Mouse (Mus musculus) neural tube, embryonic 13.5 days (tissue): ENCODE data around the gene Cabp7. TPM values are rescaled to one million over a fixed set of nuclear protein-coding genes. Genes with fewer than 3 reads are reported as not detected.

Experiments
- ATAC-seq: fragments of 200-750 bp; cut with Nextera tagmentation; 2 replicates; pipeline ENCODE4 v1.8.0; 2017; ENCODE audit warnings: low read depth, mild to moderate bottlenecking, moderate TSS enrichment, moderate library complexity
- H3K27ac ChIP-seq: fragments of 300-500 bp; sonication (generic); replicated peaks from 2 replicates; pipeline ENCODE4 v1.5.1; 2015; ENCODE audit warnings: moderate library complexity, mild to moderate bottlenecking, inconsistent platforms
- H3K27me3 ChIP-seq: fragments of 300-500 bp; sonication (generic); 2 replicates; pipeline ENCODE4 v1.6.1; 2015; ENCODE audit warnings: mild to moderate bottlenecking, inconsistent platforms
- H3K36me3 ChIP-seq: fragments of 300-500 bp; sonication (generic); 2 replicates; pipeline ENCODE4 v1.6.1; 2015; ENCODE audit warnings: mild to moderate bottlenecking, inconsistent platforms
- H3K4me1 ChIP-seq: fragments of 300-500 bp; sonication (generic); replicated peaks from 2 replicates; pipeline ENCODE4 v1.6.1; 2015; ENCODE audit warnings: inconsistent platforms
- H3K4me2 ChIP-seq: fragments of 300-500 bp; sonication (generic); 2 replicates; pipeline ENCODE4 v1.6.1; 2015; ENCODE audit warnings: inconsistent platforms, mild to moderate bottlenecking, moderate library complexity
- H3K4me3 ChIP-seq: fragments of 300-500 bp; sonication (generic); 2 replicates; pipeline ENCODE4 v1.5.1; 2015; ENCODE audit warnings: mild to moderate bottlenecking, inconsistent platforms
- H3K9ac ChIP-seq: fragments of 300-500 bp; sonication (generic); 2 replicates; pipeline ENCODE4 v1.6.1; 2015; ENCODE audit warnings: moderate library complexity, mild to moderate bottlenecking, inconsistent platforms
- H3K9me3 ChIP-seq: fragments of 300-500 bp; sonication (generic); 2 replicates; pipeline ENCODE4 v1.6.1; 2016; ENCODE audit warnings: inconsistent platforms
- WGBS: fragments of 180-500 bp; shearing (Covaris S2); methylation state at CpG from one replicate; pipeline ENCODE4 v1.1.7; 2015; 5-methylcytosine and 5-hydroxymethylcytosine counted together
- polyA plus RNA-seq: library from polyadenylated mRNA; unstranded; fragments of >200 nt; fragmentation: Nextera tagmentation; extraction: Ambion mirVana; gene quantifications from 2 replicates; pipeline ENCODE4 v1.2.1, GENCODE M21; 2015

Gene Cabp7
- 2.7 and 3.3 TPM in 2 replicates for polyA plus RNA-seq

DNA sequence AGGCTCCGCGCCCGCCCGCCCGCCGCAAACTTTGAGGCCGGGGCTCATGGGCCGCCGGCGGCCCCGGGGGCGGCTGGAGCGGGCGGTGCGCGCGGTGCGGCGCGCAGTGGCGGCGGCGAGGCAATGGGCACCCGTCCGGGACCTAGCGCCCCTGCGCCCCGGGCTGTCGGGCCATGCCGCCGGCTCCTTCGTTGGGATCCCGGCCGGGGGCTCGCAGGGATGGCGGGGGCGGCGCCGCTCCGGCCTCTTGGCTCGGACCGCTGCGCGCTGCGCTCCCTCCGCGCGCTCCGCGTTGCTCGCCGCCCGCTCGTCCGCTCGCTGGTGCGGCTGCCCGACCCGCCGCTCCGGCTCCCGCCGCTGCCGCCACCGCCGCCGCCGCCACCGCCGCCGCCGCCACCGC, at the start of gene Cabp7:
TSS of gene Cabp7 (minus strand) at position 46 of the 400 bp plus-strand sequence.
- H3K36me3 ChIP-seq: no peaks in the 10 kb centered on the region
- H3K4me3 ChIP-seq: peak within 1 kb of the TSS; percentile 67
- peak within 1 kb of the TSS; percentile 99 for H3K4me2 ChIP-seq
- peak within 1 kb of the TSS; percentile 42 for H3K27ac ChIP-seq
- H3K27me3 ChIP-seq: peaks cover 90% of the 10 kb centered on the region
- peaks cover 54% of the 10 kb centered on the region for H3K4me1 ChIP-seq
- H3K9me3 ChIP-seq: no peaks in the 10 kb centered on the region
- H3K9ac ChIP-seq: peak within 1 kb of the TSS; percentile 81
- 0% methylated on average over 17 of the region's 73 CpGs for WGBS
- ATAC-seq: peak; percentile 1; the same call in 1 of the 2 replicates

DNA sequence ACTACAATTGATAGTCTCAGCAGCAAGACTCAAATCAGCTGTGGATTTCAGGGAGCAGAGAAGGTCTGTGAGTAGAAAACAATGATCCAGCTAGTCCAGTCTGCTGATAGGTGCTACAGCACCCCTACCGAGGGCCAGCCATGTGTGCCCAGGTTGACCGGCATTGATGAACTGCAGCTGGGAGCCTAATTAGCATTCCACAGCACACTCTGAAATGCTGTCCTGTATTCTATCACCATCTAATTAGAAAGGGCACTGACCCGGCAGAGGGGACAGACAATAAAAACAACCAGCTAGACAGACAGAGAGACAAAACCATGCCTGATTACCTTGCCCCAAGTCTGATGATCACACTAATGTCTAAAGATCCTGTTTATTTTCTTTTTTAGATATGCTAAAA, 46.4 kb upstream of the Cabp7 start:
- ATAC-seq: no peak

DNA sequence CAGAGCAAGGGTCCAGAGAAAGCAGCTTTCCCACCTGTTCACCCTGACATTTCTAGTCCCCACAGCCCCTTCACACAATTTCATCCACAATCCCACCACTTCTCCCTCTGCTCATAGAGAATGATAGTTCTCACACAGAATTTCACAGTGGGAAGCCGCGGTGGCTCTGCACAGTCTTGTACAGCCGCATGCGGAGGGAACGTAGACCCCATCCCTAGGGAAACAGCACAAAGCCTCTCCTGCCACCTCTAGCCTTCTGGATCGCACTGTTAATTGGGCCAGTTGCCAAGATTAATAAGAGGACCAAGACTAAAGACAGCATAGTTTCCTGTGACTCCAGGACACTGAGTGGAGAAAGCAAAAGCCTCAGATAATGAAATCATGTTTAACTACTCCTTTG, 45.0 kb upstream of the Cabp7 start:
- H3K27ac ChIP-seq: no peak overlapping the region
- H3K36me3 ChIP-seq: peaks cover 48% of the 10 kb centered on the region
- ATAC-seq: no peak
- peaks cover 17% of the 10 kb centered on the region for H3K4me1 ChIP-seq
- no peak overlapping the region for H3K9ac ChIP-seq
- H3K4me2 ChIP-seq: no peak overlapping the region
- H3K9me3 ChIP-seq: no peaks in the 10 kb centered on the region
- H3K4me3 ChIP-seq: no peak overlapping the region
- H3K27me3 ChIP-seq: no peaks in the 10 kb centered on the region
- 40% methylated on average over 6 of the region's 6 CpGs for WGBS

More for the DNA sequence above, 46.4 kb upstream of the Cabp7 start:
- no peaks in the 10 kb centered on the region for H3K9me3 ChIP-seq
- no peak overlapping the region for H3K4me3 ChIP-seq
- H3K27me3 ChIP-seq: no peaks in the 10 kb centered on the region
- H3K4me1 ChIP-seq: peaks cover 17% of the 10 kb centered on the region
- H3K4me2 ChIP-seq: no peak overlapping the region
- H3K36me3 ChIP-seq: peaks cover 47% of the 10 kb centered on the region
- WGBS: 10% methylated on average over 3 of the region's 3 CpGs
- 0 out of 2 replicates have a peak overlapping the region, but pooled peaks have one; percentile 14 for H3K27ac ChIP-seq
- H3K9ac ChIP-seq: no peak overlapping the region

DNA sequence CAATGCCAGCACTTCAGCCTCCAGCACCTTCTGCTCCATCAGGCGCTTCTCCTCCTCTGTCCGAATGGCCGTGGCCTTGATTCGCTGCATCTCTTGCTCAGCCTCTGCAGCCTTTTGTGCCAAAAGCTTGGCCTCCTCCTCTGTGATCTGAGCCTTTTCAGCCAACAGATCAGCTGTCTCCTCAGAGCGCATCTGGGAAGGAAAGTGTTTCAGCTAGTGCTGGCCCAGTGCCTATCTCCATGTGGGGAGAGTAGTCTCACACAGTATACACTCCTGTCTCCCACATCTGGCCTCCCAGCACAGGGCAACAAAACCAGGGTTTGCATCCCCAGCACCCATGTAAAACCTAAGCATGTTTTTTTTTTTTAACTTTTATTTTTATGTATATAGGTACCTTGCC, 43.1 kb upstream of the Cabp7 start:
- WGBS: 90% methylated on average over 5 of the region's 5 CpGs
- Histone ChIP-seq H3K36me3 (peaks cover 67% of the 10 kb centered on the region), H3K4me2 (no peak overlapping the region), H3K4me3 (no peak overlapping the region), H3K9me3 (no peaks in the 10 kb centered on the region), H3K4me1 (peaks cover 17% of the 10 kb centered on the region), H3K9ac (no peak overlapping the region), H3K27ac (no peak overlapping the region), H3K27me3 (no peaks in the 10 kb centered on the region)
- ATAC-seq: no peak

DNA sequence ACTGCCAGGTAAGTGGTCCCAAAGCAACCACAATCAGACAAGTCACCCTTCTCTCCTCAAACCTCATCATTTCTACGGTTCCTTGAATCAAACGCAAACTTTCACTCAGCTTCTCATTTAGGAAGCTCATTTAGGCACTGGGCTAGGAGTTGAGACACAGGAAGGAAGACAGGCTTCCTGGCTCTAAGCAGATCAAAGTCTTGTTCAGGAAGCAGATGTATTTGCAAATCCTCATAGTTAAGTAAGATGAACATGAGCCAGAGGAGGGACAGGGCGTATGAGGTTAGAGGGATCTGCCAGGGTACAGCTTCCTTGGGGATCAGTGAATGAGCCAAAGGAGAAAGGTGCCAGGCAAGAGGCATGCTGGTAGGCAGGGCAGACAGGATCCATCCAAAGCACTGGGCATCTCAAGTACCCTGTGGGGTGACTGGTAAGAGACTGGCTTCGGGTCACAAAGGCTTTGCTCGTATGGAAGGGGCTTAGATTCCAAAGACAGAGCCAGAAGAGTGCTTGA, 38.1 kb upstream of the Cabp7 start:
- WGBS: 94% methylated on average over 5 of the region's 5 CpGs
- Histone ChIP-seq H3K4me2 (no peak overlapping the region), H3K36me3 (peaks cover 94% of the 10 kb centered on the region), H3K9me3 (no peaks in the 10 kb centered on the region), H3K9ac (no peak overlapping the region), H3K27me3 (no peaks in the 10 kb centered on the region), H3K27ac (no peak overlapping the region), H3K4me1 (no peaks in the 10 kb centered on the region), H3K4me3 (no peak overlapping the region)
- ATAC-seq: no peak

DNA sequence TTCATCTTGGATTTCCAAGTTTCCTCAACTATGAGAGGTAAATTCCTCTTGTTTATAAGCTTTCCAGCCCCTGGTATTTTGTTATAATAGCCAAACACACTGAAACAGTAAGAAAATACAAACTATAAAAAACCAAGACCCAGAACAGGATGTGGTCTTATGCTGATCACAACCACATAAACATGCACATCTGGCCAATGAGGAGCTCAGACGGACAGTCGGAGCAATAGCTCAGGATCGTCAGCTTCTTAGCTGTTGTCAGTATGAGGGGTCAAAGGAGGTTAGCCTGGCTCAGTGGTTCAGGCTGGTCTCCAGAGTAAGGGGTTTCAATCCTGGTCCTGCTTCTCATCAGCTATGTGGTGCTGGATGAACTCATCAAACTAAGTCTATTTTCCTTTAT, 36.5 kb upstream of the Cabp7 start:
- 82% methylated on average over 3 of the region's 3 CpGs for WGBS
- H3K36me3 ChIP-seq: peaks cover 96% of the 10 kb centered on the region

DNA sequence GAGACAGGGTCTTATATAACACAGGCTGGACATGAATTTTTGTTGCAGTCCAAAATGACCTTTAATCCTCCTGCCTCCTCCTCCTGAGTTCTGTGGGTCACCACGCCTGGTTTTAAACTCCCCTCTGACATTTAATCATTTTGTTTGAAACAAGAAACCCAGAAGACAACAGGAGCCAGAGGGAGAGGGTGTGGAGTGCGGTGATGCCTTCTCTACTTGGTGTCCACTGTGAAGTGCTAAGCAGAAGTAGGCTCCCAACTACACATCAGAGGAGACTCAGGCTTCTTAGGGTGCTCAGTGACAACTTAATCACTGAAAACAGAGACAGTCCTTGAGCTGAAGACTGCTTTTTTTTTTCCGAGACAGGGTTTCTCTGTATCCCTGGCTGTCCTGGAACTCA, 34.3 kb upstream of the Cabp7 start:
- WGBS: 84% methylated on average over 3 of the region's 3 CpGs
- no peak overlapping the region for H3K27ac ChIP-seq
- no peak overlapping the region for H3K9ac ChIP-seq
- H3K4me2 ChIP-seq: no peak overlapping the region
- no peaks in the 10 kb centered on the region for H3K27me3 ChIP-seq
- no peaks in the 10 kb centered on the region for H3K9me3 ChIP-seq
- H3K4me3 ChIP-seq: no peak overlapping the region
- no peaks in the 10 kb centered on the region for H3K4me1 ChIP-seq
- no peak for ATAC-seq
- H3K36me3 ChIP-seq: peaks cover 76% of the 10 kb centered on the region

More for the DNA sequence above, 36.5 kb upstream of the Cabp7 start:
- ATAC-seq: no peak
- H3K4me1 ChIP-seq: no peaks in the 10 kb centered on the region
- H3K4me3 ChIP-seq: no peak overlapping the region
- H3K4me2 ChIP-seq: no peak overlapping the region
- no peaks in the 10 kb centered on the region for H3K27me3 ChIP-seq
- H3K9ac ChIP-seq: no peak overlapping the region
- no peak overlapping the region for H3K27ac ChIP-seq
- no peaks in the 10 kb centered on the region for H3K9me3 ChIP-seq

DNA sequence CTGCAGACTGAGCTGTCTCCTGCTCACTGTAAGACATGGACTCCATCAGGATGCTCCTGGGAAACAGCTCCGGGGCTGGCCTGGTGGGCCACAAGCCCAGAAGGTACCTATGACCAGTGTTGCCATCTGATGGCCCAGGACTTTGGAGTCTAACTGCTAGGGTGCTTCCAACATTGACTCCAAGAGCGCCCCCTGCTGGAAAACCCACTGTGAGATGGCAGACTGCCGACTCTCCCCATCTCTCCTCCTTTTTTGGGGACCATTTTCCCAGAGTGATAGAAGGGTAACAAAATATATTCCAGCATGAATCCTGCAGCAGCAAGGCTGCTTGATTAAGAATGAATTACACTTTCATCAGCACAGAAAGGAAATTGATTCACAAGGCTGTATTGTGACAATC, 26.3 kb upstream of the Cabp7 start:
- no peaks in the 10 kb centered on the region for H3K9me3 ChIP-seq
- peak; percentile 57; the same call in 1 of the 2 replicates for ATAC-seq
- peak overlapping the region; percentile 67 for H3K27ac ChIP-seq

DNA sequence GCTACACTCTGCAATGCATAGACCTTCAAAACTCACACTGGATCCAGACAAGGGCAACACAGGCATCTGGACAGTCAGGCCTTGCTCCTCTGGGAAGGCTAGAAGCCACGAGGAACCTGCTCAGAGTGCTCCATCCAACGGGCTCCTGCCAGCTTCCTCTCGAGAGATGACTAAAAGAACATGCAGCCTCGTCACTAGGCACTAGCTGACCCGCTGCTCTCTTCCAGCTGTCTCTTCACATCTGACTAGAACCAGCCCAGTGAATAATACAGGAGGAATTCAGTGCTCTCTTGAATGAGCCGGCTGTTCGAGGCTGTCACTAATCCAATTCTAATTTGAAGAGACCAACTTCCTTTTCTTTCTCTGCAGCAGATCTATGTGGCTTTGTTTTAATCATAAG, 25.2 kb upstream of the Cabp7 start:
- no peak overlapping the region for H3K9ac ChIP-seq
- no peaks in the 10 kb centered on the region for H3K9me3 ChIP-seq
- peaks cover 31% of the 10 kb centered on the region for H3K4me1 ChIP-seq
- H3K4me3 ChIP-seq: no peak overlapping the region
- no peaks in the 10 kb centered on the region for H3K27me3 ChIP-seq
- H3K36me3 ChIP-seq: peaks cover 22% of the 10 kb centered on the region
- 71% methylated on average over 7 of the region's 7 CpGs for WGBS
- no peak overlapping the region for H3K4me2 ChIP-seq
- H3K27ac ChIP-seq: no peak overlapping the region
- ATAC-seq: no peak

More for the DNA sequence above, 26.3 kb upstream of the Cabp7 start:
- Histone ChIP-seq H3K4me1 (peaks cover 31% of the 10 kb centered on the region), H3K36me3 (peaks cover 16% of the 10 kb centered on the region; the same call in 1 of the 2 replicates), H3K27me3 (no peaks in the 10 kb centered on the region), H3K9ac (no peak overlapping the region), H3K4me2 (no peak overlapping the region), H3K4me3 (no peak overlapping the region)
- 26% methylated on average over 3 of the region's 3 CpGs for WGBS

DNA sequence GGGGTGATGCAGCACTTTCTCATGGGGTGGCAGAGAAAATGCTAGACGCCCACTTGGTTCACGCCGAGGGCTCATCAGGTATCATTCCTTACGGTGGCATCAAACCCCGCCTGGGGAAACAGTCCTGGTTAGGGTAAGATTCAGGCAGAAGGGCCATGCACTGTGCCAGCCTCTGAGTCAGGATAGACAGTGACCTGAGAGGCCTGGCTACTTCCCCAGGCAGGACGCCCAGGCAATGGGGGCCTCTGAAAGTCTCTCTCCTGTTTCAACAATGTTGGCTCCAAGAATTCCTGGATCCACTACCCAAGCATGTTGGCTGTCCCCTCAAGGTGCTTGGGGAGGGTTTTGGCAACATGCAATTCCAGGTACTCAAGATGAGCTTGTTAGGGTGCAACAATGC, 23.3 kb upstream of the Cabp7 start:
- ATAC-seq: no peak

DNA sequence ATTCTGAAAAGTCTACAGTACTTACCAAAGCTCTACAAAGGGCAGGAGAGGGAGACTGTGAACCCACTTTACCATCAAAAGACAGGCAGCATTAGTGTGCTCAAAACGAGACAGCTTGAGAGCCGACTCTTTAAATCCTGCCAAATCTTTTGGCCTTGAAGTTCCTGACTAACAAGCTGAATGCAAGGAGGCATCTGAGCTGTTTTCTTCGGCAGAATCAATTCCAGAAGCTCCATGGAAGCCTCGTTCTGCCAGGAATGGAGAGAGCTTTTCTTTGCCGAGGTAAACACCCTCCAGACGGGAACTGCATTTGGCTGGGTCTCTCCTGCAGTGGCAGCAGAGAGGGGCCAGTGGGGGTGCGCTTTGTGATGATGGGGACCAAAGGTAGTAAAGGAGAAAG, 22.7 kb upstream of the Cabp7 start:
- 80% methylated on average over 7 of the region's 7 CpGs for WGBS
- no peaks in the 10 kb centered on the region for H3K27me3 ChIP-seq
- no peak overlapping the region for H3K27ac ChIP-seq
- ATAC-seq: no peak
- H3K4me3 ChIP-seq: no peak overlapping the region
- H3K36me3 ChIP-seq: peaks cover 22% of the 10 kb centered on the region
- no peaks in the 10 kb centered on the region for H3K9me3 ChIP-seq
- H3K4me1 ChIP-seq: peaks cover 22% of the 10 kb centered on the region
- H3K9ac ChIP-seq: no peak overlapping the region
- H3K4me2 ChIP-seq: no peak overlapping the region

More for the DNA sequence above, 23.3 kb upstream of the Cabp7 start:
- WGBS: 93% methylated on average over 6 of the region's 6 CpGs
- no peak overlapping the region for H3K27ac ChIP-seq
- H3K9me3 ChIP-seq: no peaks in the 10 kb centered on the region
- no peak overlapping the region for H3K4me2 ChIP-seq
- no peaks in the 10 kb centered on the region for H3K27me3 ChIP-seq
- H3K4me3 ChIP-seq: no peak overlapping the region
- peaks cover 28% of the 10 kb centered on the region for H3K4me1 ChIP-seq
- H3K9ac ChIP-seq: no peak overlapping the region
- H3K36me3 ChIP-seq: peaks cover 22% of the 10 kb centered on the region

DNA sequence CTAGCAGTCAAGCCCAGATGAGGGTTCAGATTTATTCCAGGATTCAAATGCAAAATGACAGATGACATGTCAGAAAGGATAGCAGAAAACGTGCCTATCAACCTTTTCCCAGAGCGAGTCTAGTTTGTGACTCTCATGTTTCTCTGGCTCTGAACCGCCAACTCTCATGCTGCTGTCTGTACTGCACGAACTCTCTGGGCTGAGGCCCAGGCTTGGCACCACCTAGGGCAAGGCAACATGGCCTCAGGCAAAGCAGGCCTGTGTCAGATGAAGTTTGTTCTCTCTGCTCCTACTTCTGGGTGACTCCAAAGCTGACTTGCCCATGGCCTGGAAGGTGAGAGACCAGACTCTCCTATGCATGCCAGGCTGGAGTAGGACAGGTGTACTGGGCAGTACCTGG, 21.8 kb upstream of the Cabp7 start:
- no peak overlapping the region for H3K4me2 ChIP-seq
- H3K27ac ChIP-seq: no peak overlapping the region
- no peak overlapping the region for H3K9ac ChIP-seq
- H3K27me3 ChIP-seq: no peaks in the 10 kb centered on the region
- H3K4me1 ChIP-seq: peaks cover 17% of the 10 kb centered on the region
- no peaks in the 10 kb centered on the region for H3K9me3 ChIP-seq
- peaks cover 22% of the 10 kb centered on the region for H3K36me3 ChIP-seq
- 82% methylated on average over 4 of the region's 4 CpGs for WGBS
- ATAC-seq: no peak
- H3K4me3 ChIP-seq: no peak overlapping the region

DNA sequence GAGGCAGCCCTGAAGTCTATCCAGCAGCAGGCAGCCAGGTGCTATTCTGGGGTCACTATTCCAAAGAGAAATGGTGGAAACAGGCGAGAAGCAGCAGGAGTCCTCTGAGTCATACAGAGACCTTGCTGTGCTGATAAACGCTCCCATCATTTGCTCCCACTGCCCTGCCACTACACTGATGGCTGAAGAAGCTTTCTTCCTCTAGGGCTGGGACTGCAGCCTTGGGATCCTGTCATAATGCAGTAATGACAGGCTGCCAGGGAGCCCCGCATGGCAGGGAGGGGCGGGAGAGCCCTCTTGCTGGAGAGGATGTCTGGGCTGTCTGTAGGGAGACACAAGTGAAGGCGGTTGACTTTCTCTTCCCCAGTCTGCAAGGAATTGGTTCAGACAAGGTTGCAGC, 17.9 kb upstream of the Cabp7 start:
- H3K9me3 ChIP-seq: no peaks in the 10 kb centered on the region
- no peak overlapping the region for H3K4me3 ChIP-seq
- H3K4me2 ChIP-seq: no peak overlapping the region
- peak overlapping the region; percentile 46; the same call in 1 of the 2 replicates for H3K27ac ChIP-seq
- peaks cover 36% of the 10 kb centered on the region for H3K4me1 ChIP-seq
- no peak for ATAC-seq
- 63% methylated on average over 5 of the region's 5 CpGs for WGBS
- no peak overlapping the region for H3K9ac ChIP-seq
- no peaks in the 10 kb centered on the region for H3K27me3 ChIP-seq
- H3K36me3 ChIP-seq: peaks cover 15% of the 10 kb centered on the region
